Mouse (Mus musculus): ENCODE measurements around the gene Ptpdc1. TPM values are rescaled to one million over a fixed set of nuclear protein-coding genes. Genes with fewer than 3 reads are reported as not detected.
A peak's percentile ranks its signal among the peaks of the same experiment; 100 is the strongest.

Gene Ptpdc1
- total RNA-seq, 2 experiments from 2014 or later, result 4.5 to 4.8 TPM

DNA sequence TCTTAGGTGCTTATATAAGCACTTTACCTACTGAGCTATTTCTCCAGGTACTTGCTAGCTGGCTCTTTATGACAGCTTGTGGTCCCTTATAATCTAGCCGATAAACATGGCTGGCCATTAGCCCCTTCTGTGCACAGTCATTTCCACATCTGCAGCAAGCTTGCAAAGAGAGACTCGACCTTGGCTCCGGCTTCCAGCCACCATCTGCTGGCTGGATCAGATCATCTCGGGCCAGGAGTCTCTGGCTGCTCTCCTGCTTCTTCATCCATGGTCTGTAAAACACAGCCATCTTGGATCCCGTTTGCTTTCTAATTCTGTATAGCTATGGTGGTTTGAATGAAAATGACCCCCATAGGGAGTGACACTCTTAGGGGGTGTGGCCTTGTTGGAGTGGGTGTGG, 63.1 kb downstream of the Ptpdc1 start:
- ATAC-seq (replicated peaks; ENCODE audit: low FRiP score, low TSS enrichment, poor library complexity, severe bottlenecking), result no peak

GRCm38 (mm10) chr13:48561481-48561880, 64.0 kb downstream of the Ptpdc1 start:
- ATAC-seq (replicated peaks; ENCODE audit: low FRiP score, low TSS enrichment, poor library complexity, severe bottlenecking), result no peak

GRCm38 (mm10) chr13:48555976-48556375, 69.5 kb downstream of the Ptpdc1 start:
- no peak for ATAC-seq (replicated peaks; ENCODE audit: low FRiP score, low TSS enrichment, poor library complexity, severe bottlenecking)

DNA sequence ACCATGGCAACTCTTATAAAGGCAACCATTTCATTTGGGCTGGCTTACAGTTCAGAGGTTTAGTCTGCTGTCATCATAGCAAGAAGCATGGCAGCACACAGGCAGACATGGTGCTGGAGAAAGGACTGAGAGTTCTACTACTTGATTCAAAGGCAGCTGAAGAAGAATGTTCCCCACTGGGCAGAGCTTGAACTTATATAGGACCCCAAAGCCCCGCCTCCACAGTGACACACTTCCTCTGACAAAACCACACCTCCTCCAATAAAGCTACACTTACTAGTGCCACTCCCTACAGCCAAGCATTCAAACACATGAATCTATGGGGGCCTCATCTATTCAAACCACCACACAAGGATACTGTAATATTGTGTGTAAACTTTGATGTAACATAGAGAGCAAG, 70.9 kb downstream of the Ptpdc1 start:
- no peak for ATAC-seq (replicated peaks; ENCODE audit: low FRiP score, low TSS enrichment, poor library complexity, severe bottlenecking)

DNA sequence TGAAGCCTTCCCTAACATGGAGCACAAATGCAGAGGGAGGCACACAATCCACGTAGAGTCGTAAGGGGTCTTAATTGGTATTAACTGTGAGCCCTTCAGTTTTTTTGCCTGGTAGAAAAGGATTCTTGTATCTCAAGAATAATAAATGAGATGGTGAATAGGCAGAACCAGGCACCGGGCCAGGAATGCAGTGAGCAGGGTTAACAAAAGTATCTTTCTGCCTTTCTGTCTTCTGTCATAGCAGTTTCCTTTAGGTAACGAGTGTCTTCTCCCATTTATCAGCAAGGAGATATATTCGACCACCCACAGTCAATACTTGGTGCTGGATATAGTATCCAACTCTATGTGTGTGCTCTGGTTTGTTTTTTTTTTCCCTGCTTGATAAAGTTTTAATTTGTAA, 72.0 kb downstream of the Ptpdc1 start:
- no peak for ATAC-seq (replicated peaks; ENCODE audit: low FRiP score, low TSS enrichment, poor library complexity, severe bottlenecking)

GRCm38 (mm10) chr13:48552181-48553090, 73.0 kb downstream of the Ptpdc1 start:
- peak; percentile 94 for ATAC-seq (replicated peaks; ENCODE audit: low FRiP score, low TSS enrichment, poor library complexity, severe bottlenecking)

- no peak for ATAC-seq (replicated peaks; ENCODE audit: low FRiP score, low TSS enrichment, poor library complexity, severe bottlenecking)
Measured at GRCm38 (mm10) chr13:48548296-48548695, 77.2 kb downstream of the Ptpdc1 start.

- ATAC-seq (replicated peaks; ENCODE audit: low FRiP score, low TSS enrichment, poor library complexity, severe bottlenecking), result no peak
Measured at GRCm38 (mm10) chr13:48547623-48548022, 77.8 kb downstream of the Ptpdc1 start.

DNA sequence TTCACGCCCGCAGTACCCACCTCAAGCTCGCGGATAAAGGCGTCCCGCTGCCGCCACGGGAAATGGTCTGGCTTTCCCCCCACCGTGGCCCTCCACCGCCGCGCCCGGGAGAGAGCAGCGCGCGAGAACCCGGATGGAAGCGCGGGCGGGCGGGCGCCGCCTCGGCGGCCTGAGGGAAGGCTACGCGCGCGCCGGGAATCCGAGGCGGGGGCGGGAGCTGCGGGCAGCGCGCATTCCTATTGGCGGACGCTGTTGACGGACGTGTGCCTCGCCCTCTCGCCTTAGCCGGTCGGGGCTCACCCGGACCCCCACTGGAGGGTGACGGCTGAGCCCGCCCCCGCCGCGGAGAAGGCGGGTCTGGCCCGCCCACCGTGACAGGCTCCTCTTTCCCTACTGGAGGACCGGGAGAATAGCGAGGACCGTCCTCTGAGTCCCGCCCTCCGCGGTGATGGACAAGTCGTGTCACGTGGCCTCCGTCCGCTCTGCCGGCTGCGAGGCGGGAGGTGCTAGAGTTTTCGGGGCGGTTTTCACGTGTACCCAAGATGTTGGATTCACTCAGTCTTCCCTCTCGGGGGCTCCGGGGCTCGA, 79.0 kb downstream of the Ptpdc1 start:
- peak; percentile 96 for ATAC-seq (replicated peaks; ENCODE audit: low FRiP score, low TSS enrichment, poor library complexity, severe bottlenecking)

DNA sequence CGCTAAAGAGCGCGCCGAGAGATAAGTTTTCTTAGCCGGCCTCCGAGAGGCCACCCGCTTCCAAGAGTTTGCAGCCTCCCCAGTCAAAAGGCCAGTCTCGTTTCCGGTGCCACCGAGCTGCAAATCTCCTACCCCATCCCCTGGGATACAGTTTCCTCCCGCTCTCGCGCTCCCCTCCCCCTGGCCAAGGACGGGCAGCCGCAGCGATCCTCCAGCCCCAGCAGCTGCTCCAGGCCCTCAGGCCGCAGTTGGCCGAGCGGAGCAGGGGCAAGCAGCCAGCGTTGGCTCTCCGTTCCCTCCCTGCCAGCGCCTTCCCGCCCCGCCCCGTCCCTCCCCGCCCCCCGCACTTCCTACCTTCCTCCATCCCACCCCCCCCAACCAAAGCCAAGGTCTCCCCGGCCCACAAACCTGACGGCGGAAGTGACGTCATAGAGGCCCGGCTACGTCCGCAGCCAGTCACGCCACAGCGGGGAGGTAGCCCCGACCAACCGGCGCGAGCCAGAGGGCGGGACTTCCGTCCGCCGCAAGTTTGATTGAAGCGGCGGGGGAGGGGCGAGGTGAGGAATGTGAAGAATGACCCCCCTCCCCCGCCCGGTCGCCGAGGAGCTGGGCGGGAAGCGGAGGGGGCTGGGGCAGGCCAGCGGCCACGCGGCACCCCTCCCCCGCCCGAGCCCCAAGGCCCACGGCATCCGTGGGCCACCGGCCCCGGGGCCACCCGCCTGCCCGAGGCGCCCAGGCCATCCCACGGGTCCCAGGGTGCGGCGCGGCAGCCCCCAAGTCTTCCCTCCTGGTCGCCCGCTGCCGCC, 79.8 kb downstream of the Ptpdc1 start:
- ATAC-seq (replicated peaks; ENCODE audit: low FRiP score, low TSS enrichment, poor library complexity, severe bottlenecking), result peak; percentile 88

GRCm38 (mm10) chr13:48544867-48545266, 80.6 kb downstream of the Ptpdc1 start:
- ATAC-seq (replicated peaks; ENCODE audit: low FRiP score, low TSS enrichment, poor library complexity, severe bottlenecking), result no peak

DNA sequence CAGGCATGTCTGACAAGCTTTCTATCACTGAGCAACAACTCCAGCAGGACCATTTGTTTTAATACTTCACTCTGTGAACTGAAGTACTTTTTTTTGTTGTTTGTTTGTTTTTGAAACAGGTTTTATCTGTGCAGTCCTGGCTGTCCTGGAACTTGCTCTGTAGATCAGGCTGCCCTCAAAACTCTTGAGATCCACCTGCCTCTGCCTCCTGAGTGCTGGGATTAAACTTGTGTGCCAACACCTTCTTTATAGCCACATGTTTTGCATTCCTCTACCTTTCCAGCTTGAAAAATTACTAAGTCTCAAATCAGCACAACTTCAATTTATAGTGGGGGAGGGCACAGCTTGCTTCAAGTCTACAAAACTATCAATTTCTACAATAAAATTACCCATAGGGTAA, 81.1 kb downstream of the Ptpdc1 start:
- no peak for ATAC-seq (replicated peaks; ENCODE audit: low FRiP score, low TSS enrichment, poor library complexity, severe bottlenecking)

- ATAC-seq (replicated peaks; ENCODE audit: low FRiP score, low TSS enrichment, poor library complexity, severe bottlenecking), result no peak
Measured at GRCm38 (mm10) chr13:48540488-48540887, 85.0 kb downstream of the Ptpdc1 start.

GRCm38 (mm10) chr13:48533441-48533840, 92.0 kb downstream of the Ptpdc1 start:
- no peak for ATAC-seq (replicated peaks; ENCODE audit: low FRiP score, low TSS enrichment, poor library complexity, severe bottlenecking)

DNA sequence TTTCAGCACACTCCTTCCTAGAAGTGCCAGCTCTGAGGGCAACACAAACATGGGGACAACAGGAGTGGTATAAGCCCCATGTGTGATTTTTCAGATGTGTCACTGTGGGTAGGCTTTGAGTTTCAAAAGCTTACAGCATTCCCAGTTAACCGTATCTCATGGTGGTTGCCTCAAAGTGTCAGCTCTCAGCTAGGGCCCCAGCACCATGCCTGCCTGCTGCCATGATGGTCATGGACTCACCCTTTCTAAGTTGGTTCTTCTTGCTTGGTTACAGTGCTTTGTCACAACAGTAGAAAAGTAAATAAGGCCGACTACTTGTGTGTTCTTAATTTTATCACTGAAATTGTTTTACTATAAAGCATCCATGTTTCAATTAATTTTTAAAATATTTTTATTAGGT, 94.0 kb downstream of the Ptpdc1 start:
- ATAC-seq (replicated peaks; ENCODE audit: low FRiP score, low TSS enrichment, poor library complexity, severe bottlenecking), result no peak

DNA sequence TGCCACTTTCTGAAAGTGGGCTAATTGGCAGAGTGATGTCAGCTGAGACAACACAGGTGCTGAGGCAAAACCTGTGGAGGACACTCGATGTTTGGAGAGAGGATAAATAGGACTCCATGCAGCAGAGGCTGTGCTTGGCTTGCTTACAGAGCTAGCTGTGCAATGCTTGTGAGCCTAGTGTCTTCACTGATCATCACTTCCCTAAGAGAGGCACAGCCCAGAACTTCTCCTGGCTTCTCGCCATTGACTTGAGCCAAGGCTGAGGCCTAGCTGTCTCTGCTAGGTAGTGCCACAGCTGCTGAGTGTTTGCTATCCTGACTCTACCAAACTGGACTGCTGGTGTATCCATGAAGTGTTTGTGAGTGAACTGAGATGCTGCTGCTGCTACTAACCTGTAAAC, 94.8 kb downstream of the Ptpdc1 start:
- ATAC-seq (replicated peaks; ENCODE audit: low FRiP score, low TSS enrichment, poor library complexity, severe bottlenecking), result 0 out of 2 replicates have a peak, but pooled peaks have one; percentile 38

- no peak for ATAC-seq (replicated peaks; ENCODE audit: low FRiP score, low TSS enrichment, poor library complexity, severe bottlenecking)
Measured at GRCm38 (mm10) chr13:48529028-48529427, 96.4 kb downstream of the Ptpdc1 start.

GRCm38 (mm10) chr13:48528123-48528871, 97.2 kb downstream of the Ptpdc1 start:
- peak; percentile 74 for ATAC-seq (replicated peaks; ENCODE audit: low FRiP score, low TSS enrichment, poor library complexity, severe bottlenecking)
